Mouse (Mus musculus): ENCODE measurements around the gene 4931429L15Rik.

DNA sequence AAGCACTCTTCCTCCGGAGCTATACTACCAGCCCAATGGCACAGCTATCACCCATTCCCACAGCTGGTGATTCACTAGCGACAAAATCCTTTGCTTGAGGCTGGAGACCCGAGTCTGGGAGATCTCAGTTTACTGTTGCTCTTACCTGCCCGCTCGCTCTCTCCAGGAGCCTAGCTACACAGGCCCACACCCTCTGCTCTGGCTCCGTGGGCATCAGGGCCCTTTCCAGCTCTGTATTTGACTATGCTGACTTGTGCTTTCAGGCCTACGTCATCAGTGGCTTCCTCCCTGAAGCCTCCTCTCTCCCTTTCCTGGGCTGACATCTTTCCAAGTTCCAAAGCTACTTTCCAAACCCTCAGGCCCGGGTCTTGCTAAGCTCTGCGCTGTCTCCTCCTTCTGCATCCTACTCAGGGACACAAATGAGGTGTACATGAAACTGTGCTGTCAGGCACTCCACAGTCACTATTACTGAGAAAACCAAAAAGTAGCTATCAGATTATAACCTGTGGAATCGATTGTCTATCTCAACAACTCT, 15.7 kb upstream of the 4931429L15Rik start:
- no peak for TF ChIP-seq CTCF (IDR thresholded peaks at IDR 0.05; ENCODE audit: control insufficient read depth, insufficient read depth, insufficient read length)
- TF ChIP-seq MYOD1 (IDR thresholded peaks at IDR 0.05; ENCODE audit: control insufficient read depth, insufficient read length, low read depth) = no peak
- TF ChIP-seq CEBPB (IDR thresholded peaks at IDR 0.05; ENCODE audit: low read depth) = no peak
- no peak for TF ChIP-seq USF1 (IDR thresholded peaks at IDR 0.05; ENCODE audit: low read depth)
- TF ChIP-seq MAX (IDR thresholded peaks at IDR 0.05) = no peak
- TF ChIP-seq FOSL1 (IDR thresholded peaks at IDR 0.05; ENCODE audit: insufficient read depth, low read length, poor library complexity, severe bottlenecking) = no peak

Data from C2C12 (cell line).